Mouse (Mus musculus) bone marrow macrophage, adult 2 months (primary cell): ENCODE data around the gene Sap30l.

Experiments used
- CTCF ChIP-seq: IDR thresholded peaks from 2 replicates; pipeline ENCODE4 v1.5.1; 2012; ENCODE audit warnings: low read depth, mild to moderate bottlenecking, low read length, moderate library complexity
- POLR2A ChIP-seq: IDR thresholded peaks from 2 replicates; pipeline ENCODE4 v1.6.1; 2012; ENCODE audit warnings: mild to moderate bottlenecking, low read depth, low read length, borderline replicate concordance

GRCm38 (mm10) chr11:57800266-57800951 is 1.0 kb upstream of the Sap30l start:
- no peak for TF ChIP-seq POLR2A
- no peak for TF ChIP-seq CTCF
